Mouse (Mus musculus): ENCODE measurements around the gene 2010300C02Rik. TPM values are rescaled to one million over a fixed set of nuclear protein-coding genes. Genes with fewer than 3 reads are reported as not detected.

The 2010300C02Rik gene
- polyA plus RNA-seq, 1 experiment from 2014 or later = 1.1 TPM

DNA sequence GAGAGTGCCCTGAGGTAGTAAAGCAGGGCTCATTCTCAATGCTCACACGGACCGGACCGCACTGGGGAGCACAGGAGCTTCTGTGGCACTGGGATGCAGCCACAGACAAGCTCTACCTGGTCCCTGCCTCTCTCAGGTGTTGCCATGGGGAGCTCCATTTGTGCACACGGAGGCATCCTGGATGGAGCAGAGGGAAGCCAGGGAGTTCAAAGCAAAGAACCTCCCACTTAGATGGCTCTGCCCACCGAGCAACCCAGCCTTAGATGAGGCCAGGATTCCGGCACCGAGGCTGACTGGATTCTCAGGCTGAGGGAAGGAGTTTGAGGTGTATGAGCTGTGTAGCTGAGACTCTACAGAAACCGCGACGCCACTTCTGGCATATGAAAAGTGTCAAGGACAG is 72.8 kb downstream of the 2010300C02Rik start:
- 89% methylated on average over 10 of the region's 10 CpGs for WGBS
- Histone ChIP-seq H3K4me3 (replicated peaks) (no peak overlapping the region), H3K4me1 (no peaks in the 10 kb centered on the region), H3K9me3 (no peaks in the 10 kb centered on the region), H3K36me3 (replicated peaks) (no peaks in the 10 kb centered on the region), H3K4me2 (no peak overlapping the region), H3K27ac (no peak overlapping the region), H3K9ac (no peak overlapping the region), H3K27me3 (no peaks in the 10 kb centered on the region)
- no peak for ATAC-seq (ENCODE audit: low FRiP score)

DNA sequence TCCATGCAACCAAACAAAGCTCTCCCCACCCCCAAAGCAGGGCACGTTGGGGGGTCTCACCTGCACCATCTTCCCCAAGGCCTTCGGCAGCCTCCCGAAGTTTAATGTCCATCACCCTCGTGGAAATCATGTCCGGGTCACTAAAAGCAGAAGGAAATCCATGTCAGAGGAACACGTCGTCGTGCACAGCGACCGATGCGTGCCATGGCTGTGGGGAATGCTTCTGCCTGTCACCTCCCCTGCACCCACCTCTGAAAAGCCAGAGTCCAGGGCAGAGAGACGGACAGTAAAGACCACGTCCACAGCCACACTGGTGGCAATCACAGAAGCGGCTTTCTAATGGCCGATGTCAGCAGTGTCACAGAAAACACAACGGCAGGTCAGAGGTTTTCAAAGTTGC is 75.4 kb downstream of the 2010300C02Rik start:
- no peak overlapping the region for H3K4me3 ChIP-seq (replicated peaks)
- no peaks in the 10 kb centered on the region for H3K36me3 ChIP-seq (replicated peaks)
- H3K4me1 ChIP-seq = no peaks in the 10 kb centered on the region
- H3K9ac ChIP-seq = no peak overlapping the region
- no peaks in the 10 kb centered on the region for H3K27me3 ChIP-seq
- no peak for ATAC-seq (ENCODE audit: low FRiP score)
- no peak overlapping the region for H3K27ac ChIP-seq
- H3K9me3 ChIP-seq = no peaks in the 10 kb centered on the region
- WGBS = 87% methylated on average over 16 of the region's 16 CpGs
- no peak overlapping the region for H3K4me2 ChIP-seq

DNA sequence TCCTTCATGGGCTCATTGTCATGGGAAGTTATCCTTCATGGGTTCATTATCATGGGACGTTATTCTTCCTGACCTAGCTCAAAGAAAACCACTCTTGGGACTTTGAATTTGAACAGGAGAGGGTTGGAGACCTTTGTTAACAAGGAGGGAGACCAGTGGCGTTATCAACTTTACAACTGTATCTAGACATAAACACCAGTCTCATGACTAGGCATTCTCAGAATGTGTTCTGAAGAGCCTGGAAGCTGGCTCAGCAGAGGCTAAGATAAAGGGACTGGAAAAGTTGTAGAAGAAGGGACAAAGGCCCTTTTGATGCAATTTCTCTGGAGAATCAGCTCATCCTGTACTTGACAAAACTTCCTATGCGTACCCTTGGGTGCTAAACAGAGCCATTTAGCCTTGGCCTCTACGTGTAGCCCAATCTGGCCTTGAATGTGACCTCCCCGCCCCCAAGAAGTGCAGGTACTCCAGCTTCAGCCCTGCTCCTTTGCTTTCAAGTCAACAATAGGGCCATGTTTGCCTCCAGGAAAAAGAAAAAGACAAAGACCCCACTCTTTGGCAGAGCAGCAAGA is 76.0 kb downstream of the 2010300C02Rik start:
- Histone ChIP-seq H3K27ac (no peak overlapping the region), H3K4me1 (no peaks in the 10 kb centered on the region), H3K4me2 (no peak overlapping the region), H3K9ac (no peak overlapping the region), H3K27me3 (no peaks in the 10 kb centered on the region), H3K36me3 (replicated peaks) (no peaks in the 10 kb centered on the region), H3K4me3 (replicated peaks) (no peak overlapping the region), H3K9me3 (no peaks in the 10 kb centered on the region)
- ATAC-seq (ENCODE audit: low FRiP score) = no peak
- 87% methylated on average over 5 of the region's 5 CpGs for WGBS

DNA sequence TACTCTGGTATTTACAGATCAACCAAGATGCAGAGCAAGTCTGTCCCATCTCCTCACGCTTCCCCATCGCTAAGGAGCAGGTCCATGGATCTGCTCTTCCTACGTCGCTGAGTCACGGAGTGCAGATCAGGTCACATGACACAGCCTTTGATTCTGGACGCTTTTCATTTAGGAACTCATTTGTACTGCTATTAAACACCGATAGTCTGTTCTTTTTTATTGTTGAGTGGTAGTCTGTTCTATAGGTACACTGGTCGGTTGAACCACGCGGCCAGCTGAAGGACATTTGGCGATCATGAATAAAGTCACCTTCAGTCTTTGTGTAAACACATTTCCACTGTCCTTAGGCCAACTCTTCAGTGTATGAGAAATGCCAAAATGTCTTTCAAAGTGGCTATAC is 78.5 kb downstream of the 2010300C02Rik start:
- H3K9ac ChIP-seq = no peak overlapping the region
- H3K36me3 ChIP-seq (replicated peaks) = no peaks in the 10 kb centered on the region
- no peak overlapping the region for H3K4me2 ChIP-seq
- no peak for ATAC-seq (ENCODE audit: low FRiP score)
- no peaks in the 10 kb centered on the region for H3K9me3 ChIP-seq
- H3K27me3 ChIP-seq = no peaks in the 10 kb centered on the region
- 88% methylated on average over 11 of the region's 11 CpGs for WGBS
- no peak overlapping the region for H3K4me3 ChIP-seq (replicated peaks)
- no peaks in the 10 kb centered on the region for H3K4me1 ChIP-seq
- H3K27ac ChIP-seq = no peak overlapping the region

DNA sequence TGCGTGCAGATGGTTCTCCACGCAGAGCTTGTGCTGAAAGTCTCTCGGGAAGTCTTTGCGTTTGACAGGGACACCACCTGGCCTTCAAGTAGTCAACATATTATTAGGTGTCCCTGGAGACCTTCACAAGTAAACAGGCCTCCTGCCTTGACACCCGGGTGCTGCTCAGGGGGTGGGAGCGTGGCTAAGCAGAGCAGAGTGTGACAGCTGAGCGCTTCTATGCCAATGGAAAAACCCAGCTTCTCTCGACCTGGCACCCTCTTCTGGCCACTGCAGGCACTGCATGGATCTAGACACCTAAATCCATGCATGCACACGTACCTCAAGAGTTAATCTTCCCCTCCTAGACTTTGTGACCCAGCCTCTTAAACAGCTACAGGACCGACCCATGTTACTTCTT is 80.8 kb downstream of the 2010300C02Rik start:
- no peaks in the 10 kb centered on the region for H3K36me3 ChIP-seq (replicated peaks)
- ATAC-seq (ENCODE audit: low FRiP score) = 0 out of 2 replicates have a peak, but pooled peaks have one; percentile 33
- no peak overlapping the region for H3K9ac ChIP-seq
- no peak overlapping the region for H3K27ac ChIP-seq
- H3K4me2 ChIP-seq = no peak overlapping the region
- no peak overlapping the region for H3K4me3 ChIP-seq (replicated peaks)
- WGBS = 30% methylated on average over 10 of the region's 10 CpGs
- no peaks in the 10 kb centered on the region for H3K4me1 ChIP-seq
- H3K9me3 ChIP-seq = no peaks in the 10 kb centered on the region
- no peaks in the 10 kb centered on the region for H3K27me3 ChIP-seq

DNA sequence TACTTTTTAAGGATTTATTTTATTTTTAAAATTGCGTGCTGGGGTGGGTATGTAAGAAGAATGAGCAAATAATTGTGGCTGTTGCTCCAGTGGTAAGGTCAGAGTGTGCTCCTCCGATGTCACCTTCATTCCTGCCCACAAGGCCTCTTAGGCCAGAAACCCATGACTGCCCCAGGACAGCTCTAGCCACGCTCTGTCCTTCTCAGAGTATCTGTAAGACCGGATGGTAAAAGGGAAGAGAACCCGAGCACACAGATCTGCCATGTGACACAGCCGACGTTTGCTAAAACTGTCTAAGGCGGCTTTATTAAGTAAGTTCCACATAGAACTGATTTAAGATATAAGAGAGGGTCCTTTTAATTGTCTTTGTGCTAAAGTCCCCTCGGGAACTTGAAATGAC is 81.3 kb downstream of the 2010300C02Rik start:
- no peak for ATAC-seq (ENCODE audit: low FRiP score)
- no peak overlapping the region for H3K9ac ChIP-seq
- no peaks in the 10 kb centered on the region for H3K27me3 ChIP-seq
- H3K9me3 ChIP-seq = no peaks in the 10 kb centered on the region
- H3K4me2 ChIP-seq = no peak overlapping the region
- no peak overlapping the region for H3K27ac ChIP-seq
- no peaks in the 10 kb centered on the region for H3K4me1 ChIP-seq
- 87% methylated on average over 9 of the region's 9 CpGs for WGBS
- no peak overlapping the region for H3K4me3 ChIP-seq (replicated peaks)
- H3K36me3 ChIP-seq (replicated peaks) = no peaks in the 10 kb centered on the region

DNA sequence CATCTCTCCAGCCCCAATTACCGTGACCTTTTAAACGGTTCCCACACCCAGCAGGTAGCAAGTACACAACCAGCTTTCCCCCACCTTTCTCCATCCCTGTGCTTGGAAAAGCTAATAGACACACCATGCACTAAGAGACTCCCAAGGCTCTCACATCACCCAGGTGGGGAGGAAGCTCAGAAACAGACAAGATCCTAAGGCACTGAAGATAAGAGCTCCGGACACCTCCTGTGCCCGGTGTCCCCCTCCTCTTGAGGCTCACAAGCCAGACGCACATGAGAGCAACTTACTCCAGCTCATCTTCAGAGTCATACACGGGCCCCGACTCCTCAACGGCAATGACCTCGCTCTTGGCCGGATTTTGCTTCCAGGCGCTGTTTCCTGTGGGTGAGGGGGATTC is 82.3 kb downstream of the 2010300C02Rik start:
- no peak for ATAC-seq (ENCODE audit: low FRiP score)
- no peak overlapping the region for H3K4me3 ChIP-seq (replicated peaks)
- H3K4me2 ChIP-seq = no peak overlapping the region
- no peak overlapping the region for H3K9ac ChIP-seq
- H3K4me1 ChIP-seq = no peaks in the 10 kb centered on the region
- no peaks in the 10 kb centered on the region for H3K9me3 ChIP-seq
- no peaks in the 10 kb centered on the region for H3K36me3 ChIP-seq (replicated peaks)
- no peaks in the 10 kb centered on the region for H3K27me3 ChIP-seq
- WGBS = 85% methylated on average over 11 of the region's 11 CpGs
- no peak overlapping the region for H3K27ac ChIP-seq

DNA sequence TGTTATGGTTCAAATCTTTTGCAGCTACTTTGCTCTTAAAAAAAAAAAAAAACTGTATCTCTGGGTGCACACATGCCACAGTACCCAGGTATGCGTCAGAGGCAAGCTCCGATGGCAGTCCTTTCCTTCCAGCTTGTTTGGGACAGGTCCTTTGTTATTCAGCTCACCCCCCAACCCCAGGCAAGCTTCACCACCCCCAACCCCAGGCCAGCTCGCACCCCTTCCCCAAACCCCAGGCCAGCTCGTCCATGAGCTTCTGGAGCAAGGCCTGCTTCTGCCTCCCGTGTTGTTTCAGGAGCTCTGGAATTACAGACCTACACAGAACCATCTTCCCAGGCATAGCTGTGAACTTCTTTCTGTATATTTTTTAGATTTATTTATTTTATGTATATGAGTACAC is 83.1 kb downstream of the 2010300C02Rik start:
- Histone ChIP-seq H3K4me1 (no peaks in the 10 kb centered on the region), H3K9me3 (no peaks in the 10 kb centered on the region), H3K4me2 (no peak overlapping the region), H3K4me3 (replicated peaks) (no peak overlapping the region), H3K36me3 (replicated peaks) (no peaks in the 10 kb centered on the region), H3K27me3 (no peaks in the 10 kb centered on the region), H3K27ac (no peak overlapping the region), H3K9ac (no peak overlapping the region)
- ATAC-seq (ENCODE audit: low FRiP score) = no peak
- WGBS = 77% methylated on average over 5 of the region's 5 CpGs

DNA sequence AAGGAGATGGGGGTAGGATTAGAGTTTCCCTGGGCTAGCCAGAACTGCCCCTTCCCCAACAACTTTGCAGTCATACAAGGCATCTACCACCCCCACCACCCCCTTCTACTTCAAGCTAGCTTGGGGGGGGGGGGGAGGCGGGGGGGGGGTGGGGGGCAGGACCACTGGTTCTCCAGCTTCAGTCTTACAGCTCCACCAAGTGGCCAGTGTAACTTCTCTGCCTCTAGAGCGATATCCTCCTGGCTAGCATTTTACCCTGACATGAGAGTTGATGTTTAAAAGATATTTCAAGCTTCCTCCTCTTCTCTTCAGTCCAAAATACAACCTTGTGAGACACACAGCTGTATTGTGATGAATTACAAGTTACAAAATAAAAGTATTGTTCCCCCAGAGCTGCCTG is 83.7 kb downstream of the 2010300C02Rik start:
- Histone ChIP-seq H3K4me1 (no peaks in the 10 kb centered on the region), H3K27ac (no peak overlapping the region), H3K4me2 (no peak overlapping the region), H3K9me3 (no peaks in the 10 kb centered on the region), H3K27me3 (no peaks in the 10 kb centered on the region), H3K9ac (no peak overlapping the region), H3K4me3 (replicated peaks) (no peak overlapping the region), H3K36me3 (replicated peaks) (no peaks in the 10 kb centered on the region)
- WGBS = 38% methylated on average over 2 of the region's 2 CpGs
- no peak for ATAC-seq (ENCODE audit: low FRiP score)

DNA sequence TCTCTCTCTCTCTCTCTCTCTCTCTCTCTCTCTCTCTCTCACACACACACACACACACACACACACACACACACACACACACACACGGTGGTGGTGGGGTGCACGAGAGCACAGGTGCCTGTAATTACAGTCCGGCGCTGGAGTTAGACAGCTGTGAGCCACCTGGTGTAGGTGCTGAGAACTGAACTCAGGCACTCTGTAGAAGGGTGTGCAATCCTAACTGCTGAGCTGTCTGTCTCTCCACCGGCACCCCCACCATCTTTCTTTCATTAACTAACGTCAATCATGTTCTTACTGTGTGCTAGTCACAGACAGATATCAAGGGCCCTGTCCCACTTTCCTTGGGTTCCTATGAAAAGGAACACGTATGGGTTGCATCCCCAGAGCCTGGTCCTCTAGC is 84.2 kb downstream of the 2010300C02Rik start:
- WGBS = 73% methylated on average over 7 of the region's 7 CpGs
- no peaks in the 10 kb centered on the region for H3K36me3 ChIP-seq (replicated peaks)
- H3K27ac ChIP-seq = no peak overlapping the region
- H3K27me3 ChIP-seq = no peaks in the 10 kb centered on the region
- no peak overlapping the region for H3K4me2 ChIP-seq
- no peak for ATAC-seq (ENCODE audit: low FRiP score)
- no peak overlapping the region for H3K4me3 ChIP-seq (replicated peaks)
- no peaks in the 10 kb centered on the region for H3K4me1 ChIP-seq
- H3K9ac ChIP-seq = no peak overlapping the region
- H3K9me3 ChIP-seq = no peaks in the 10 kb centered on the region

DNA sequence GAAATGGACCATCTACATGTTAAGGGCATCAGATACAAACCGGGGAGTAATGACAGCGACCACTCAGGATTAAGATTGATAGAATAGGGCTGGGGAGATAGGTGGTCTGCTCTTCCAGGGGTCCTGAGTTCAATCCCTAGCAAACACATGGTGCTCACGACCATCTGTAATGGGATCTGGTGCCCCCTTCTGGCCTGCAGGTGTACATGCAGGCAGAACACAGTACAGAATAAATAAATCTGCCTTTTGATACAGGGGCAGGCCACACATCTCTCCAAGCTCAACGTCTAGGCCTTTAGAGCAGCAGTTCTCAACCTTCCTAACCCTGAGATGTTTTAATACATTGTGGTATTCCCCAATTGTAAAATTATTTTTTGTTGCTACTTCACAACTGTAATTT is 85.2 kb downstream of the 2010300C02Rik start:
- no peak for ATAC-seq (ENCODE audit: low FRiP score)
- H3K27me3 ChIP-seq = no peaks in the 10 kb centered on the region
- 32% methylated on average over 4 of the region's 4 CpGs for WGBS

DNA sequence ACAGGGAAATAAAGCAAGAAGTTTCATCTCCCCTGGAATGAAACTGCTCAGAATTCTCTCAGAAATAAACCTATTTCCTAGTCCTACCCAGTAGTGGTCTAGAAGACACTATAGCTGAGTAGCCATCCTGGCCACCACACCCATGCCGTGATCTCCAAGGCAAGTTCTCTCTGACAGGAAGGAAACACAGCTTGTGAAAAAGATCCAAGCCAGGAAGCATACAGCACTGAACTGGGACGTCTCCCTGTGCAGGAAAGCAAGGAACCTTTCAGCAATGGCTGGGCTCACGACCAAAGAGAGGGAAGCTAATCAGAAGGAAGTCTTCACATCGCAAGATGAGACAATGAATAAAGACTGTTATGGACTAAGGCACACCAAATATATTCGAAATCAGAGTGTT is 86.4 kb downstream of the 2010300C02Rik start:
- Histone ChIP-seq H3K36me3 (replicated peaks) (no peaks in the 10 kb centered on the region), H3K4me2 (no peak overlapping the region), H3K4me1 (no peaks in the 10 kb centered on the region), H3K27me3 (no peaks in the 10 kb centered on the region), H3K9ac (no peak overlapping the region), H3K27ac (no peak overlapping the region), H3K4me3 (replicated peaks) (no peak overlapping the region), H3K9me3 (no peaks in the 10 kb centered on the region)
- ATAC-seq (ENCODE audit: low FRiP score) = no peak
- 81% methylated on average over 5 of the region's 5 CpGs for WGBS

More for the DNA sequence above, 85.2 kb downstream of the 2010300C02Rik start:
- Histone ChIP-seq H3K9me3 (no peaks in the 10 kb centered on the region), H3K4me3 (replicated peaks) (no peak overlapping the region), H3K9ac (no peak overlapping the region), H3K36me3 (replicated peaks) (no peaks in the 10 kb centered on the region), H3K4me1 (no peaks in the 10 kb centered on the region), H3K4me2 (no peak overlapping the region), H3K27ac (no peak overlapping the region)

DNA sequence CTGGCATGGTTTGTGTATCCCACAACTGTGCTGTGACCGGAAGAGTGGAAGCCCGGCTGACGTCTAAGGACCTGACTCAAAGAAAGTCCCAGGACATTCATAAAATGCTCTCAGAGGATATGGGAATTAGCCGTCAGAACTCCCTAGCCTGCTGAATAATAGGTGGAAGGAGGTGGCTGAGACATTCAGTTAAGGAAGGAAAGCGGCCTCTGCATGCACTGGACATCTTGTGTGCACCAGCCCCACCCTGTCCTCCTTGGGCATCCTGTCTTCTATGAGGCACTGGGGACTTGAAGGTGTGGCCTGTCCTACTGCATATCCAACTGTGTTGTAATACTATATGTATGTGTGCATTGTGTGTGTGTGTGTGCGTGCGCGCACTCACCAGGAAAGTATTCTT is 87.5 kb downstream of the 2010300C02Rik start:
- WGBS = 89% methylated on average over 8 of the region's 8 CpGs
- Histone ChIP-seq H3K9ac (no peak overlapping the region), H3K27me3 (no peaks in the 10 kb centered on the region), H3K27ac (no peak overlapping the region), H3K4me1 (no peaks in the 10 kb centered on the region), H3K9me3 (no peaks in the 10 kb centered on the region), H3K4me3 (replicated peaks) (no peak overlapping the region), H3K36me3 (replicated peaks) (no peaks in the 10 kb centered on the region), H3K4me2 (no peak overlapping the region)
- no peak for ATAC-seq (ENCODE audit: low FRiP score)
